Mouse (Mus musculus): ENCODE measurements around the gene Klf11. TPM values are rescaled to one million over a fixed set of nuclear protein-coding genes. Genes with fewer than 3 reads are reported as not detected.

Klf11 gene
- polyA plus RNA-seq, 1 experiment from 2014 or later, result 15.9 TPM

- peaks cover 73% of the 10 kb centered on the region for H3K36me3 ChIP-seq
- no peak overlapping the region for H3K4me2 ChIP-seq
- ATAC-seq (ENCODE audit: low FRiP score), result no peak
- H3K4me3 ChIP-seq, result no peak overlapping the region
- H3K27me3 ChIP-seq, result no peaks in the 10 kb centered on the region
- 93% methylated on average over 4 of the region's 4 CpGs for WGBS
- no peaks in the 10 kb centered on the region for H3K9me3 ChIP-seq
- H3K4me1 ChIP-seq (replicated peaks), result peaks cover 42% of the 10 kb centered on the region
- H3K27ac ChIP-seq, result no peak overlapping the region
- no peak overlapping the region for H3K9ac ChIP-seq
Observed at GRCm38 (mm10) chr12:24658998-24659397, 7.9 kb downstream of the Klf11 start.

- H3K4me1 ChIP-seq (replicated peaks), result peaks cover 33% of the 10 kb centered on the region
- ATAC-seq (ENCODE audit: low FRiP score), result no peak
- no peaks in the 10 kb centered on the region for H3K9me3 ChIP-seq
- H3K27ac ChIP-seq, result no peak overlapping the region
- H3K27me3 ChIP-seq, result no peaks in the 10 kb centered on the region
- no peak overlapping the region for H3K4me3 ChIP-seq
- no peak overlapping the region for H3K9ac ChIP-seq
- H3K4me2 ChIP-seq, result no peak overlapping the region
- 94% methylated on average over 9 of the region's 9 CpGs for WGBS
- peaks cover 63% of the 10 kb centered on the region for H3K36me3 ChIP-seq
Observed at GRCm38 (mm10) chr12:24659923-24660322, 8.8 kb downstream of the Klf11 start.

GRCm38 (mm10) chr12:24661100-24661499 is 10.0 kb downstream of the Klf11 start:
- Histone ChIP-seq H3K4me1 (replicated peaks) (peaks cover 26% of the 10 kb centered on the region), H3K36me3 (peaks cover 52% of the 10 kb centered on the region)

GRCm38 (mm10) chr12:24662131-24662530 is 11.1 kb downstream of the Klf11 start:
- Histone ChIP-seq H3K4me3 (no peak overlapping the region), H3K36me3 (peaks cover 44% of the 10 kb centered on the region), H3K9me3 (no peaks in the 10 kb centered on the region), H3K9ac (no peak overlapping the region), H3K4me1 (replicated peaks) (peaks cover 16% of the 10 kb centered on the region), H3K27me3 (no peaks in the 10 kb centered on the region), H3K27ac (no peak overlapping the region), H3K4me2 (no peak overlapping the region)
- WGBS, result 89% methylated on average over 5 of the region's 5 CpGs
- no peak for ATAC-seq (ENCODE audit: low FRiP score)

More at GRCm38 (mm10) chr12:24661100-24661499, 10.0 kb downstream of the Klf11 start:
- ATAC-seq (ENCODE audit: low FRiP score), result no peak
- Histone ChIP-seq H3K4me2 (no peak overlapping the region), H3K4me3 (no peak overlapping the region), H3K9ac (no peak overlapping the region), H3K27me3 (no peaks in the 10 kb centered on the region), H3K27ac (no peak overlapping the region), H3K9me3 (no peaks in the 10 kb centered on the region)
- 89% methylated on average over 4 of the region's 4 CpGs for WGBS

- H3K27ac ChIP-seq, result no peak overlapping the region
- H3K4me1 ChIP-seq (replicated peaks), result peaks cover 18% of the 10 kb centered on the region
- H3K4me3 ChIP-seq, result peak overlapping the region; percentile 63
- 24% methylated on average over 9 of the region's 9 CpGs for WGBS
- peaks cover 36% of the 10 kb centered on the region for H3K27me3 ChIP-seq
- ATAC-seq (ENCODE audit: low FRiP score), result no peak
- no peaks in the 10 kb centered on the region for H3K9me3 ChIP-seq
- no peaks in the 10 kb centered on the region for H3K36me3 ChIP-seq
- peak overlapping the region; percentile 92 for H3K4me2 ChIP-seq
- H3K9ac ChIP-seq, result peak overlapping the region; percentile 78
Observed at GRCm38 (mm10) chr12:24680096-24680491, 29.0 kb downstream of the Klf11 start.

- Histone ChIP-seq H3K4me1 (replicated peaks) (peaks cover 18% of the 10 kb centered on the region), H3K27ac (no peak overlapping the region), H3K27me3 (peaks cover 36% of the 10 kb centered on the region), H3K36me3 (no peaks in the 10 kb centered on the region), H3K4me3 (peak overlapping the region; percentile 63), H3K4me2 (peak overlapping the region; percentile 92), H3K9me3 (no peaks in the 10 kb centered on the region), H3K9ac (peak overlapping the region; percentile 78)
- WGBS, result 3% methylated on average over 43 of the region's 61 CpGs
- peak; percentile 83 for ATAC-seq (ENCODE audit: low FRiP score)
Observed at GRCm38 (mm10) chr12:24680492-24681285, 29.6 kb downstream of the Klf11 start.

GRCm38 (mm10) chr12:24681286-24682023 is 30.4 kb downstream of the Klf11 start, which contains the start of gene Cys1:
Gene Cys1 (minus strand): TSS chr12:24681813.
- ATAC-seq (ENCODE audit: low FRiP score), result peak; percentile 40; the same call in 1 of the 2 replicates
- H3K9me3 ChIP-seq, result no peaks in the 10 kb centered on the region
- peak within 1 kb of the TSS; percentile 63 for H3K4me3 ChIP-seq
- no peak within 1 kb of the TSS for H3K27ac ChIP-seq
- peak within 1 kb of the TSS; percentile 78 for H3K9ac ChIP-seq
- no peaks in the 10 kb centered on the region for H3K36me3 ChIP-seq
- H3K4me1 ChIP-seq (replicated peaks), result peaks cover 18% of the 10 kb centered on the region
- peak within 1 kb of the TSS; percentile 92 for H3K4me2 ChIP-seq
- H3K27me3 ChIP-seq, result peaks cover 36% of the 10 kb centered on the region
- 2% methylated on average over 20 of the region's 20 CpGs for WGBS

GRCm38 (mm10) chr12:24682563-24682962 is 31.5 kb downstream of the Klf11 start:
- H3K4me2 ChIP-seq, result no peak overlapping the region
- peaks cover 18% of the 10 kb centered on the region for H3K4me1 ChIP-seq (replicated peaks)
- no peak overlapping the region for H3K4me3 ChIP-seq
- no peak overlapping the region for H3K9ac ChIP-seq
- no peak for ATAC-seq (ENCODE audit: low FRiP score)
- H3K9me3 ChIP-seq, result no peaks in the 10 kb centered on the region
- no peak overlapping the region for H3K27ac ChIP-seq
- no peaks in the 10 kb centered on the region for H3K36me3 ChIP-seq
- 60% methylated on average over 8 of the region's 8 CpGs for WGBS
- peaks cover 36% of the 10 kb centered on the region for H3K27me3 ChIP-seq

GRCm38 (mm10) chr12:24683461-24683860 is 32.4 kb downstream of the Klf11 start:
- Histone ChIP-seq H3K36me3 (no peaks in the 10 kb centered on the region), H3K4me2 (no peak overlapping the region), H3K4me3 (no peak overlapping the region), H3K9ac (no peak overlapping the region), H3K27me3 (peaks cover 36% of the 10 kb centered on the region), H3K27ac (no peak overlapping the region), H3K9me3 (no peaks in the 10 kb centered on the region), H3K4me1 (replicated peaks) (peaks cover 18% of the 10 kb centered on the region)
- WGBS, result 72% methylated on average over 7 of the region's 7 CpGs
- ATAC-seq (ENCODE audit: low FRiP score), result no peak

- H3K4me2 ChIP-seq, result no peak overlapping the region
- H3K4me1 ChIP-seq (replicated peaks), result peaks cover 9% of the 10 kb centered on the region
- no peak overlapping the region for H3K4me3 ChIP-seq
- no peaks in the 10 kb centered on the region for H3K9me3 ChIP-seq
- WGBS, result 55% methylated on average over 6 of the region's 6 CpGs
- ATAC-seq (ENCODE audit: low FRiP score), result no peak
- H3K36me3 ChIP-seq, result no peaks in the 10 kb centered on the region
- no peak overlapping the region for H3K9ac ChIP-seq
- peaks cover 28% of the 10 kb centered on the region for H3K27me3 ChIP-seq
- H3K27ac ChIP-seq, result no peak overlapping the region
Observed at GRCm38 (mm10) chr12:24686038-24686695, 35.1 kb downstream of the Klf11 start.

GRCm38 (mm10) chr12:24686696-24687346 is 35.7 kb downstream of the Klf11 start:
- ATAC-seq (ENCODE audit: low FRiP score), result no peak
- H3K27ac ChIP-seq, result no peak overlapping the region
- no peak overlapping the region for H3K9ac ChIP-seq
- H3K4me3 ChIP-seq, result no peak overlapping the region
- H3K4me1 ChIP-seq (replicated peaks), result 0 out of 2 replicates have a peak, but pooled peaks cover 2% of the 10 kb centered on the region
- H3K4me2 ChIP-seq, result no peak overlapping the region
- peaks cover 21% of the 10 kb centered on the region for H3K27me3 ChIP-seq
- H3K9me3 ChIP-seq, result no peaks in the 10 kb centered on the region
- 75% methylated on average over 11 of the region's 11 CpGs for WGBS
- H3K36me3 ChIP-seq, result no peaks in the 10 kb centered on the region

GRCm38 (mm10) chr12:24690351-24690750 is 39.3 kb downstream of the Klf11 start:
- no peaks in the 10 kb centered on the region for H3K9me3 ChIP-seq
- H3K4me3 ChIP-seq, result no peak overlapping the region
- H3K27me3 ChIP-seq, result no peaks in the 10 kb centered on the region
- H3K4me2 ChIP-seq, result no peak overlapping the region
- H3K36me3 ChIP-seq, result no peaks in the 10 kb centered on the region
- WGBS, result 82% methylated on average over 3 of the region's 3 CpGs
- ATAC-seq (ENCODE audit: low FRiP score), result no peak
- H3K27ac ChIP-seq, result no peak overlapping the region
- H3K9ac ChIP-seq, result no peak overlapping the region
- no peaks in the 10 kb centered on the region for H3K4me1 ChIP-seq (replicated peaks)
